Mouse (Mus musculus) hindbrain, embryonic 10.5 days (tissue): Measurements from ENCODE around the gene Pdss2. TPM values are rescaled to one million over a fixed set of nuclear protein-coding genes. Genes with fewer than 3 reads are reported as not detected.

Experiments used
- DNase-seq: peaks from one replicate; pipeline ENCODE4 v3.0.0-alpha.2; 2017; ENCODE audit warnings: low spot score
- H3K27ac ChIP-seq: fragments of 300-500 bp; sonication (generic); 2 replicates; pipeline ENCODE4 v1.5.1; 2016; ENCODE audit warnings: mild to moderate bottlenecking, moderate library complexity
- H3K27me3 ChIP-seq: fragments of 300-500 bp; sonication (generic); 2 replicates; pipeline ENCODE4 v1.6.1; 2016; ENCODE audit warnings: mild to moderate bottlenecking; ENCODE audit not compliant: poor library complexity, insufficient read depth, severe bottlenecking
- H3K36me3 ChIP-seq: fragments of 300-500 bp; sonication (generic); 2 replicates; pipeline ENCODE4 v1.6.1; 2016; ENCODE audit warnings: mild to moderate bottlenecking, moderate library complexity
- H3K4me1 ChIP-seq: fragments of 300-500 bp; sonication (generic); replicated peaks from 2 replicates; pipeline ENCODE4 v1.6.1; 2016; ENCODE audit warnings: mild to moderate bottlenecking
- H3K4me3 ChIP-seq: fragments of 300-500 bp; sonication (generic); 2 replicates; pipeline ENCODE4 v1.5.1; 2016; ENCODE audit warnings: mild to moderate bottlenecking, moderate library complexity
- H3K9me3 ChIP-seq: fragments of 300-500 bp; sonication (generic); 2 replicates; pipeline ENCODE4 v1.6.1; 2016; ENCODE audit warnings: mild to moderate bottlenecking, moderate library complexity
- WGBS: fragments of 180-500 bp; shearing (Covaris S2); methylation state at CpG from one replicate; pipeline ENCODE4 v1.1.7; 2016; 5-methylcytosine and 5-hydroxymethylcytosine counted together
- polyA plus RNA-seq: library from polyadenylated mRNA; unstranded; fragments of >200 nt; fragmentation: Nextera tagmentation; extraction: Ambion mirVana; gene quantifications from 2 replicates; pipeline ENCODE4 v1.2.1, GENCODE M21; 2016

Pdss2 gene
- polyA plus RNA-seq, 1 experiment from 2014 or later = 13.4 TPM

DNA sequence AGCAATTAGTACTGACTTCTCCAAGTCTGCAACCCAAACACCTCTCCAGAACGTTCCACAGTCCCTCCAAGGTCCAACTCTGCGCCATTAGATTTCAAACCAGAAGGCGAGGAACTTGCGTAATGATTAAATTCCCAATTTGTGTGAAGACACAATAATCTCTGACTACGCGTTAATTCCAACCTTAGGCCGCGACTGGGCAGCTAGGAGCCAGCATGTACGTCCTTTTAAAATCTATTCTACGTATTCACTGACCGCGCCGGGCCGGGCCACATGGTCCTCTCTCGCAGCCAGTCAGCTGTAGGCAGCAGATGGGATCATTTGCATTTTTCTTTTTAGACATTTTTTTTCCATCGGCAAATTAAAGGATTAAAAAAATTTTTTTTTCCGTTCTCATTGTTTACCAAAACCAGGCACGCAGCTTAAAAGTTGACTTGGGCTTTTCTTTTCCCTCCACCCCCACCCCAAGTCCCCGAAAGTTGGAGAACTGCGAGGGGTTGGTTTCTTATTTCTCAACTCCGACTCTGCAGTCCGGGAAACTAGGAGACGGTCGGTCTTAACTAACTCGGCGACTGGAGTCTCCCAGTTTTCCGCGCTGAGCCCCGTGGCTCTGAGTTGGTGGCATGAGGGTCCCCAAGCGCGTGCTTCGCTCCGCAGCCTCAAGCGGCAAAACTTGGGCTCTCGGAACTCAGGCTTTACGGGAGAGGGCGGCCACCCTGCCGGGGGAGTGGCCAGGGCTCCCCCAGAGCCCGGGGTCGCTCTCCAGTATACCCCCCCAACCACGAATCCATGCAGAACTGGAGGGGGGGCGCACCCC, 256.8 kb downstream of the Pdss2 start:
- DNase-seq = peak; percentile 85
- Histone ChIP-seq H3K36me3 (no peaks in the 10 kb centered on the region), H3K4me1 (peaks cover 62% of the 10 kb centered on the region), H3K9me3 (no peaks in the 10 kb centered on the region), H3K27me3 (no peaks in the 10 kb centered on the region), H3K4me3 (peak overlapping the region; percentile 88), H3K27ac (peak overlapping the region; percentile 100)
- under 1% methylated on average over 42 of the region's 42 CpGs for WGBS

DNA sequence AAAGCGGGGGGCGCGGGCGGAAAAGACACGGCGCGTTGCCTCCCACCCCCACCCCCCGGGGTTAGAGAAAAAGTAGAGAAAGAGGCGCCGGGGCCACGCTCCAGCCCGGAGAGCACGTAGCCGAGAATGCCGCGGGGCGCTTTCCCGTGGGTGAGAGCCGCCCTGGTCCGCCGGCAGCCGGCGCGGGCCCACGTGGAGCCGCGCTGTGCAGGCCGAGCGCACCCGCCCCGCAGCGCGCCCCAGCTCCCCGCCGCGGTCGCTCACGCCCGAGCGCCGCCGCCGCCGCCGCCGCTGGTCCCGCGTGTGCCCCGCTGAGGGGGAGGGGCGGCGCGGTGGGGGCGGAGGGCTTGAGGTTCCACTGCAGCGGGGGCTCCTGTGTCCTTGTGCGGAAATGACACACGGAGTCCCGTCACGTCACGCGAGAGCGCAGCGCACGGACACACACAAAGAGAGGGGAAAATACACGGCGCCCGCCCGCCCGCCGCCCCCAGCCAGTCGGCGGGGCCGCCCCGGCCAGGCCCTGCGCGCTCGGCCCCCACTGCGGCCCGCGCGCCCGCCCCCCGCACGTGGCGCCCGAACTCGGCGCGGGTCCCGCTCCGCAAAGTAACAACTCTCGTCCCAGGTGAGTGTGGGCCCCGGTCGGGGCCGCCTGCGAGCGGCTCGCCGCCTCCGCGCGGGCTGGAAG, 257.6 kb downstream of the Pdss2 start, which contains the start of gene Bend3:
TSS of gene Bend3 (plus strand) at position 81 of the 685 bp plus-strand sequence.
- WGBS = under 1% methylated on average over 88 of the region's 101 CpGs
- no peaks in the 10 kb centered on the region for H3K36me3 ChIP-seq
- H3K4me1 ChIP-seq = peaks cover 69% of the 10 kb centered on the region
- DNase-seq = peak; percentile 65
- peak within 1 kb of the TSS; percentile 88 for H3K4me3 ChIP-seq
- H3K27me3 ChIP-seq = no peaks in the 10 kb centered on the region
- peak within 1 kb of the TSS; percentile 100 for H3K27ac ChIP-seq
- H3K9me3 ChIP-seq = no peaks in the 10 kb centered on the region

DNA sequence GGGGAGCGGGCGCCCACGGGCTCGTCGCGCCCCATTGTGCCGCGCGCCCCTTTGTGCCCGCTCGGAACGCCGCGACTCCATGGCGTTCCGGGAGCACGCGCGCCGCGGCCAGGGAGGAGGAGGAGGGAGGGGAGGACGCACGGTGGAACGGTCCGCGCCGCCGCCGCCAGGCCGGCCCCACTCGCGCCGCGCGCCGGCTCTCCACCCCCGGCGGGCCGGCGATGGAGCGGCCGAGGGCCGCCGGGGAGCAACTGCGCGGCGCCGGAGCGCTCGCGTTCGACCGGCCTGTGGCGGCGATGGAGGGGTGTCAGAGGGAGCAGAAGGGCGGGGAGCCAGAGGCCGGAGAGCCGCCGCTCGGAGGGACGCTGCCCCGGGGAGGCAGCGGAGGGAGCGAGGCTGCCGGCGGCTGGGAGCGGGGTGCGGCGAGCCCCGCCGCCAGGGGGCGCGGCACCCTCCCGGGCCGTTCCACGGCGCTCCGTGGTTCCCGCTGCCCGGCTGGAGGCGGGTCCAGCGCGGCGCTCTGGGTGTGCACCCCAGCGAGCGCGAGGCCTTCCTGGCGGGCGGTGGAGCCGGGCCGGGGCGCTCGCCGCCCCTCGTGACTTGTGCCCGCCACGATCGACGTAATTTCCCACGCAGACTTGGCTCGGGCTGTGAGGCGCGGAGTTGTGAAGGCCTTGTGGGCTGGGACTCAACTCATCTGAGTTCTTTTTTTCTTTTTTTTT, 258.3 kb downstream of the Pdss2 start:
- Histone ChIP-seq H3K27me3 (no peaks in the 10 kb centered on the region), H3K4me3 (peak overlapping the region; percentile 88), H3K27ac (peak overlapping the region; percentile 100), H3K36me3 (no peaks in the 10 kb centered on the region), H3K4me1 (peaks cover 71% of the 10 kb centered on the region), H3K9me3 (no peaks in the 10 kb centered on the region)
- under 1% methylated on average over 102 of the region's 103 CpGs for WGBS
- DNase-seq = peak; percentile 79

DNA sequence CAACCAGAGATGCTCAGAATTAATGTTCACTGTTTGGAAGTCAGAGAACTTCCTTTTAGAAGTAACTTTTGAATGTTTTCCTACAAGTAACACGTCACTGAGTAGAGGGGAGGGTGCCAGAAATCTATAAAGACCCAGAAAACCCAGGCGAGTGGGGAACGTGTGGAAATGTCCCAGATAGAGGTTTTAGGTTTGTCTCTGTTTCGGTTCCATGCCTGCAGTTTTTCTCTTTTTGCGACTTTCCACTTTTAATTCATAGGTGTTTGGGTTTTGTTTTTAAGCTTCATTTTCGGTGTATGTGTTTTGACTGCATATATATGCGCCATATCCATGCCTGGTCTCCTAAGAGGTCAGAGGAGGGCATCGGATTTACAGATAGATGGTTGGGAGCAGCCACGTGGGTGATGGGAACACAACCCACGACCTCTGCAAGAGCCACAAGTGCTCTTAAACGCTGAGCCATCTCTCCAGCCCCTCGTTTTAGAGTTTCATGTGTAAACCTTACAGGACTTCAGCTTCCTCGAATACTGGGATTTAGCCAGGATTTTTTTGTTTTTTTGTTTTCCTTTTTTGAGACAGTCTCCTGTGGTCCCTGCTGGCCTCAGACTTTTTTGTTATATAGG, 259.1 kb downstream of the Pdss2 start:
- no peaks in the 10 kb centered on the region for H3K9me3 ChIP-seq
- H3K4me1 ChIP-seq = peaks cover 65% of the 10 kb centered on the region
- H3K4me3 ChIP-seq = peak overlapping the region; percentile 88
- H3K36me3 ChIP-seq = peaks cover 6% of the 10 kb centered on the region; the same call in 1 of the 2 replicates
- peak overlapping the region; percentile 100 for H3K27ac ChIP-seq
- DNase-seq = no peak
- H3K27me3 ChIP-seq = no peaks in the 10 kb centered on the region
- WGBS = 4% methylated on average over 13 of the region's 13 CpGs

DNA sequence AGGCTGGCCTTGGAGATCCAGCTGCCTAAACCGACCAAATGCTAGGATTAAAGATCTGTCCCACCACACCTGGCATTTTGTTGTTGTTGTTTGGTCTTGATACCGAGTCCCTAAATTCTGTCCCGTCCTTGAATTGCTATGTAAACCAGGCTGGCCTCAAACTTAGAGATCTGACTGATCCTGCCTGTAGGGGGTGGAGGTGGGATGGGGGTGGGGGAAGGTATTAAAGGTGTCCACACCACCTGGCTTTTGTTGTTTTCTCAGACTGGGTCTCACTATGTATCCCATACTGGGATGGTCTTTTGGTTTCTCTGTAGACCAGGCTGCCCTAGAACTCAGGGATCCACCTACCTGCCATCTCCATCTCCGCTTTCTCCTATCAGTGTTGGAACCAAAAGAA, 259.9 kb downstream of the Pdss2 start:
- Histone ChIP-seq H3K27ac (0 out of 2 replicates have a peak overlapping the region, but pooled peaks have one; percentile 100), H3K27me3 (no peaks in the 10 kb centered on the region), H3K36me3 (peaks cover 9% of the 10 kb centered on the region; the same call in 1 of the 2 replicates), H3K4me3 (peak overlapping the region; percentile 88), H3K4me1 (peaks cover 64% of the 10 kb centered on the region), H3K9me3 (no peaks in the 10 kb centered on the region)
- no peak for DNase-seq
- 38% methylated on average over 4 of the region's 4 CpGs for WGBS

DNA sequence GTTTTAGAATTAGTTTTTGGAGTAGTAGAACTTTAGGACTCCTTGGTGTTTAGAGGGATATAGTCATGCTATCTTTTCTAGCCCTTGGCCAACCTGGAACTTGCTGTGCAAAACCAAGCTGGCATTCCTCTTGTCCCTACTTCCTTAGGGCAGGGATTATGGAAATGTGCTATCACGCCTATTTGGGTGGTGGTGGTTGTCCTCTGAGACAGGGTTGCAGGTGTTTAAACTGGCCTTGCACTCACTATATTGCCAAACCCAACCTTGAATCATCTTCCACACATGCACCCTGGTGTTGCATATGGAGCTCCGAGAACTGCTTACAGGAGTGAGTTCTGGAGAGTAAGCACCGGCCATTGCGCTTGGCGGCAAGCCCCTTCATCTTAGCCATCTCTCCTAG, 260.7 kb downstream of the Pdss2 start:
- peaks cover 56% of the 10 kb centered on the region for H3K4me1 ChIP-seq
- no peak overlapping the region; the same call in 1 of the 2 replicates for H3K27ac ChIP-seq
- WGBS = 91% methylated on average over 5 of the region's 5 CpGs
- no peaks in the 10 kb centered on the region for H3K27me3 ChIP-seq
- H3K4me3 ChIP-seq = no peak overlapping the region
- DNase-seq = no peak
- H3K36me3 ChIP-seq = peaks cover 11% of the 10 kb centered on the region; the same call in 1 of the 2 replicates
- H3K9me3 ChIP-seq = no peaks in the 10 kb centered on the region

DNA sequence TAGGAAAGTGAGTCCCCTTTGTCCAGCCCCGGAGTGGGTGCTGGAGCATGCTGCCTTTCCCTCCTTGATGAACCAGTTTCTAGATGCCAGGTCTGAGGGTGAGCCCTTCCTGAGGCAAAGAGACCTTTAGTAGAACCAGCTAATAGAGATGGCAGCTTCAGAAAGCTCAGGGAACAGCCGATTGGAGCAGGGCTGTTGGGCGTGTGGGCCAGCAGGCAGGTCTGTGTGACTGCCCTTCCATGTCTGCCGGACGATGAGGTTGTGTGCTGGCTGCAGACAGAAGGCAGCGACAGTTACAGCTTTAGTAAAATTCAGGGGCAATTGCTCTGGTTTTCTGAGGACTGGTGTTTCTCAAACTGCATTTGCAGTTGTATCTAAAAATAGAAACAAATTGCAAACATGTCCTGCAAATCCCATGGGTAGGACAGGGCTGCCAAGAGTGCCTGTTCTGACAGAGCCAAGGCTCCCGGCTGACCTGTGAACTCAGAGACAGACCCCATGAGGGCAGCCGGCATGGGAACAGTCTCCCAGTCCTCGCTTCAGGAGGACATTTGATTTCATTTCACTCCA, 262.2 kb downstream of the Pdss2 start:
- H3K36me3 ChIP-seq = peaks cover 11% of the 10 kb centered on the region; the same call in 1 of the 2 replicates
- H3K27me3 ChIP-seq = no peaks in the 10 kb centered on the region
- peak overlapping the region; percentile 76 for H3K27ac ChIP-seq
- H3K9me3 ChIP-seq = no peaks in the 10 kb centered on the region
- H3K4me1 ChIP-seq = peaks cover 56% of the 10 kb centered on the region
- DNase-seq = no peak
- 42% methylated on average over 9 of the region's 9 CpGs for WGBS
- H3K4me3 ChIP-seq = peak overlapping the region; percentile 6; the same call in 1 of the 2 replicates

DNA sequence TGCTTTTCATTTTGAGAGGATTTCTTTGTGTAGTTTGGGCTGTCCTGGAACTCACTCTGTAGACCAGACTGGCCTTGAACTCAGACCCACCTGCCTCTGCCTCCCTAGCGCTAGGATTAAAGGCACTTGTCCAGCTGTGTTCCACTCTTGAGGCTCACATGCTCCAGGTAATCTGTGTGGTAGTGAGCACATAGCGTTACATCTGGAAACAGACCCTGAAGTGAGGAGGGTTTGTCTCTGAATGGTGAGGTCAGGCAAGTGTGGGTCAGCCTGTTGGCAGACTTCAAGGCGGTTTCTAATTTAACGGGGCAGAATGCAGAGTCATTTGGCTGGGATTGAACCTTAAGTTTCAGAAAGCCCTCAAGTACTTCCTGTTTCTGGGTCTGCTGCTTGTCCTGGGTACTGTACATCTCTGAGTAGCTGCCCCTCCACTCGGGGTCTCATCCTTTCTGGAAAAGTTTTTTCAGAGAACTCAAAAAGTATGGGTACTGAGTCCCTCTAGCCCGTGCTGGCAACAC, 264.5 kb downstream of the Pdss2 start:
- Histone ChIP-seq H3K36me3 (peaks cover 11% of the 10 kb centered on the region; the same call in 1 of the 2 replicates), H3K4me1 (peaks cover 66% of the 10 kb centered on the region), H3K27ac (no peak overlapping the region), H3K4me3 (no peak overlapping the region), H3K9me3 (no peaks in the 10 kb centered on the region), H3K27me3 (no peaks in the 10 kb centered on the region)
- DNase-seq = no peak
- 90% methylated on average over 6 of the region's 6 CpGs for WGBS

DNA sequence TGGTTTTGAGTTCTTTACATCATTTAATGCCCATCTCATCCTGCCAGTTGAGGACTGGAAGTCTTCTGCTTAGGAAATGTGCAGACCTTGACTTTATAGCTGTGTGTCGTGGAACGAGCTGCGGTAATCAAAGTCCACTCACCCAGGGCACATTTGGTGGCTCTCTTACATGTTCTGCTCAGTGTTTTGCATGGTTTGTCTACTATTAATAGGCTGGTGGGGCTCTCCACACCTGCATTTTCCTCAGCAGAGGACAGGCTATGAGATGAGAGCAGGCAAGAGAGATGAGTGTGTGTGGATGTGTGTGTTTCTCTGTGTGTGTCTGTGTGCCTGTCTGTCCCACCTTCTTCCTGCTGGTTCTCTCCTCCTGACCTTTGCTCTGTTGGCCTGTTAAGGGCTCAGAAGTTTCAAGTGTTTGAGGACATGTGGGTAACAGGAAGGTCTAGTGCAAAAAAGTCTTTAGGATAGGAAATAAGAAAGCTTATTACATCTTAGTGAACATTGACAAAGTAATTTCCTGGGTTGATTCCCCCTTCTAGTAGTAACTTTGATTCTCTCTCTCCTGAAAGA, 266.2 kb downstream of the Pdss2 start:
- no peaks in the 10 kb centered on the region for H3K9me3 ChIP-seq
- no peak overlapping the region for H3K27ac ChIP-seq
- H3K4me3 ChIP-seq = no peak overlapping the region
- DNase-seq = no peak
- H3K4me1 ChIP-seq = peaks cover 50% of the 10 kb centered on the region
- peaks cover 11% of the 10 kb centered on the region; the same call in 1 of the 2 replicates for H3K36me3 ChIP-seq
- no peaks in the 10 kb centered on the region for H3K27me3 ChIP-seq
- WGBS = 95% methylated on average over 3 of the region's 3 CpGs

DNA sequence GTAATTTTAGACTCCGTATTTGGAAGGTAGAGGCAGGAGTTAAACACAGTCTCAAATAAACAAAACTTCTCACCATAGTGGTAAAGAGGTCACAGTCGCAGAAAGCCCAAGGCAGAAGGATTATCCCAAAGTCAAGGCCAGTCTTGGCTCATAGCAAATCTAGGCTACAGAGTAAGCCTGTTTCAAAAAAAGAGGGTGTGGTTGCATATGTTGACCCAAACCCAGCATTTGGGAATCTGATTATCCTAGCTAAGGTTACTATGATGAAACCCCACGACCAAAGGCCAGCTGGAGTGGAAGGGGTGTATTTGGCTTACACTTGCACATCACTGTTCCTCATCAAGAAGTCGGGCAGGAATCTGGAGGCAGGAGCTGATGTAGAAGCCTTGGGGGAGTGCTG, 267.0 kb downstream of the Pdss2 start:
- 86% methylated on average over 4 of the region's 4 CpGs for WGBS
- no peaks in the 10 kb centered on the region for H3K9me3 ChIP-seq
- no peaks in the 10 kb centered on the region for H3K27me3 ChIP-seq
- DNase-seq = no peak
- peaks cover 43% of the 10 kb centered on the region for H3K4me1 ChIP-seq
- H3K36me3 ChIP-seq = peaks cover 16% of the 10 kb centered on the region; the same call in 1 of the 2 replicates
- no peak overlapping the region for H3K4me3 ChIP-seq
- H3K27ac ChIP-seq = no peak overlapping the region

DNA sequence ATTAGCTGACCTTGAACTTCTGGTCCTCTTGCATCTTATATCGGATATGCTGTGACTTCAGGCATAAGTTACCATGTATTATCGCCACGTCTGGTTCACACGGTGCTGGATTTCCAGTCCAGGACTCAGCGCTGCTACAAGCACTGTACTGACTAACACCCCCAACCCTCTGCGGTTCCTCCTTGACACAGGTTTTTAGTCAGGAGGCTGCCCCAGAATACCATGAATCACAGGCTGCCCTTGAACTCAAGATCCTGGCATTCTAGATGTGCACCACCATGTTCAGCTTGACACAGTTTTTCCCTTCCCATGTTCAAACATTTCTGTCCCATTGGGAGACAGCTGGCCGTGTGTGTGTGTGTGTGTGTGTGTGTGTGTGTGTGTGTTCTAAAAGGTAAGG, 267.9 kb downstream of the Pdss2 start:
- Histone ChIP-seq H3K9me3 (no peaks in the 10 kb centered on the region), H3K4me3 (no peak overlapping the region), H3K4me1 (peaks cover 37% of the 10 kb centered on the region), H3K27ac (no peak overlapping the region; the same call in 1 of the 2 replicates), H3K27me3 (no peaks in the 10 kb centered on the region), H3K36me3 (peaks cover 23% of the 10 kb centered on the region)
- DNase-seq = no peak
- 90% methylated on average over 7 of the region's 7 CpGs for WGBS
